Mouse (Mus musculus) myocyte (in vitro differentiated cells): Measurements from ENCODE around the gene Plagl1. TPM values are rescaled to one million over a fixed set of nuclear protein-coding genes. Genes with fewer than 3 reads are reported as not detected.

Source experiments
- H3K27me3 ChIP-seq: one replicate; pipeline ENCODE4 v1.6.1; 2011; ENCODE audit not compliant: control insufficient read depth, insufficient read depth, insufficient read length
- H3K36me3 ChIP-seq: one replicate; pipeline ENCODE4 v1.6.1; 2011; ENCODE audit not compliant: control insufficient read depth, insufficient read depth
- H3K4me2 ChIP-seq: one replicate; pipeline ENCODE4 v1.6.1; 2011; ENCODE audit warnings: low read depth, control low read depth
- H3K4me3 ChIP-seq: one replicate; pipeline ENCODE4 v1.5.1; 2011; ENCODE audit warnings: mild to moderate bottlenecking, control low read depth, moderate library complexity
- H3K79me2 ChIP-seq: one replicate; pipeline ENCODE4 v1.6.1; 2011; ENCODE audit not compliant: control insufficient read depth, insufficient read depth
- H3ac ChIP-seq: one replicate; pipeline ENCODE4 v1.6.1; 2011; ENCODE audit not compliant: control insufficient read depth, insufficient read length
- CEBPB ChIP-seq: IDR thresholded peaks from 2 replicates; pipeline ENCODE4 v1.6.1; 2011; ENCODE audit warnings: mild to moderate bottlenecking, moderate library complexity; ENCODE audit not compliant: poor library complexity, insufficient read depth, severe bottlenecking
- E2F4 ChIP-seq: IDR thresholded peaks from one replicate; pipeline ENCODE4 v1.6.1; 2011; ENCODE audit warnings: mild to moderate bottlenecking, control low read depth, moderate library complexity; ENCODE audit not compliant: insufficient read depth
- MAX ChIP-seq: IDR thresholded peaks from one replicate; pipeline ENCODE4 v1.6.1; 2011; ENCODE audit warnings: low read depth, mild to moderate bottlenecking, control low read depth
- MYOD1 ChIP-seq, 3 experiments: IDR thresholded peaks; one replicate each; pipeline ENCODE4 v1.6.1; 2011; ENCODE audit warnings: control low read depth in 2 of 3, low read depth in 2 of 3, mild to moderate bottlenecking in 2 of 3, moderate library complexity in 1 of 3; ENCODE audit not compliant: insufficient read length in 2 of 3, control insufficient read depth in 1 of 3
- MYOG ChIP-seq, 3 experiments: IDR thresholded peaks; one replicate each; pipeline ENCODE4 v1.6.1; 2011; ENCODE audit warnings: control low read depth in 2 of 3, low read depth in 2 of 3, mild to moderate bottlenecking in 2 of 3; ENCODE audit not compliant: insufficient read length in 2 of 3, control insufficient read depth in 1 of 3, insufficient read depth in 1 of 3
- POLR2A ChIP-seq: IDR thresholded peaks from one replicate; pipeline ENCODE4 v1.6.1; 2011; ENCODE audit warnings: low read depth, mild to moderate bottlenecking, control low read depth, moderate library complexity; ENCODE audit not compliant: insufficient read length
- POLR2AphosphoS2 ChIP-seq: IDR thresholded peaks from one replicate; pipeline ENCODE4 v1.6.1; 2011; ENCODE audit warnings: low read depth, control low read depth; ENCODE audit not compliant: insufficient read length
- REST ChIP-seq: IDR thresholded peaks from one replicate; pipeline ENCODE4 v1.6.1; 2011; ENCODE audit warnings: mild to moderate bottlenecking, control low read depth, moderate library complexity; ENCODE audit not compliant: insufficient read depth, insufficient read length
- SRF ChIP-seq: IDR thresholded peaks from one replicate; pipeline ENCODE4 v1.6.1; 2011; ENCODE audit warnings: low read depth; ENCODE audit not compliant: control insufficient read depth, insufficient read length
- TCF12 ChIP-seq: IDR thresholded peaks from one replicate; pipeline ENCODE4 v1.6.1; 2011; ENCODE audit warnings: mild to moderate bottlenecking, control low read depth; ENCODE audit not compliant: poor library complexity, insufficient read depth, severe bottlenecking
- TCF3 ChIP-seq: IDR thresholded peaks from one replicate; pipeline ENCODE4 v1.6.1; 2011; ENCODE audit warnings: low read depth, control low read depth; ENCODE audit not compliant: insufficient read length
- USF1 ChIP-seq: IDR thresholded peaks from one replicate; pipeline ENCODE4 v1.6.1; 2011; ENCODE audit warnings: low read depth, mild to moderate bottlenecking, control low read depth, moderate library complexity
- polyA plus RNA-seq: library from polyadenylated mRNA; unstranded; fragments of >200 nt; fragmentation: generic; extraction: Trizol; gene quantifications from one replicate; pipeline ENCODE4 v1.2.1, GENCODE M21; 2012; ENCODE audit warnings: missing spikeins

Plagl1 gene
- polyA plus RNA-seq, 1 experiment, result 0.40 TPM

DNA sequence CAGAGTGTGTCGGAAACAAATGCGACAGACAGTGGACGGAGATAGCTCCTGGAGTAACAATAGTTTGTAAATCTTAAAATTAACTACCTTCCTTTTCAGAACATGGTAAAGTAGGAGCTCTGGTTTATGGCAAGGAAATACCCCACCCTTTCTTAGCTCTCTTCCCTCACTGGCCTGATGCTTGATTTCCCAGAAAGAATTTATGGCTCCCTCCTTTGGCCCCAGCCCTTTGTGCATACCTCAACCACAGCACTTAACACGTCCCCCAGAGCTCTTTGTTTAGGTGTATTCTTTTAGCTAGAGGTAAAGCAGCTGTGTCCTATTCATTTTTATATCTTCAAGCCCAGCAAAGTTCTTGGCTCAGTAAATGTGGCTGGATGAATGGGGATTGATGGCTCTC is 48.5 kb downstream of the Plagl1 start:
- no peaks in the 10 kb centered on the region for H3K79me2 ChIP-seq
- H3K4me3 ChIP-seq, result no peak overlapping the region
- TF ChIP-seq CEBPB, result no peak
- no peak overlapping the region for H3K4me2 ChIP-seq
- no peaks in the 10 kb centered on the region for H3K27me3 ChIP-seq
- no peak overlapping the region for H3ac ChIP-seq
- H3K36me3 ChIP-seq, result no peaks in the 10 kb centered on the region

DNA sequence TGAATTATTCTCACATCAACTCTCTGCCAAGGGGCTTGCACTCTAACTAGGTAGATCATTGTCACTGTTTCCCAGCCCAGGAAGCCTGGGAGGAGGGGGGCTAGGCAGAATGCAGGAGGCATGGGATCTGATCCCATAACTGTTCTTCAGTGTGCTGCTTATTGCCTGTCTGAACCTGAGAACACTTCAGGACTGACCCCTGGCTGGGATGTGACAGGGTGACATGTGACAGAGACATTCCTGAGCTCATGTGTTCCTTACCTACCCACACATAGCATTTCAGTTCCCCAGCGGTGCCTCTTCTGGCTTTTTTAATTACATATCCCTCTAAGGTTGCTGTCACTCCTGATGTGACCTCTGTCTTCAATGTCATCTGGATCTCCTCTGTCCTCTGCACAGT is 49.5 kb downstream of the Plagl1 start:
- Histone ChIP-seq H3K36me3 (no peaks in the 10 kb centered on the region), H3ac (no peak overlapping the region), H3K79me2 (no peaks in the 10 kb centered on the region), H3K4me3 (no peak overlapping the region), H3K4me2 (no peak overlapping the region), H3K27me3 (peaks cover 5% of the 10 kb centered on the region)
- TF ChIP-seq MAX (no peak), E2F4 (no peak), POLR2AphosphoS2 (no peak), TCF3 (no peak), POLR2A (no peak), MYOG (IDR thresholded peaks at IDR 0.05; ENCODE audit: control insufficient read depth in 1 of 3, insufficient read depth in 1 of 3, insufficient read length in 2 of 3, low read depth in 2 of 3) (no peak), TCF12 (no peak), MYOD1 (IDR thresholded peaks at IDR 0.05; ENCODE audit: control insufficient read depth in 1 of 3, insufficient read length in 2 of 3, low read depth in 2 of 3) (no peak)

DNA sequence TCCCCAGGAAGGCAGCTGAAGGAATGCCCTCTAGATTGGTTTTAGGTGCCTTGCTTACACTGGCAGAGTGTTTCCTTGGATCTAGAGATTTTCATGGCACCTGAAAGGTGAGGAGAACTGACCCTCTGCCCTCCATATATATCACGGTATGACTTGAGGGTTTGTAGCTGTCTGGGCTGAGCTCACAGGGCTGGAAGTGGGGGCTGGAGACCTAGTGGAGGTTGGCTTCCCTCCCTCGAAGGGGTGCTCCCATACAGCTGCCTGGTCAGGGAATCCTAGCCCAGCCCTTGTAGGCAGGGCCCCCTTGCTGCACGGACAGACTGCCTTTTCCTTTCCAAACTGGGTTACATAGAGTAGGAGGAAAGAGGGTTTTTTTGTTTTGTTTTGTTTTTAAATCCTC is 52.5 kb downstream of the Plagl1 start:
- H3K79me2 ChIP-seq, result no peaks in the 10 kb centered on the region
- no peak overlapping the region for H3K4me3 ChIP-seq
- no peak overlapping the region for H3ac ChIP-seq
- no peaks in the 10 kb centered on the region for H3K36me3 ChIP-seq
- H3K4me2 ChIP-seq, result no peak overlapping the region
- TF ChIP-seq TCF3, result no peak
- no peak for TF ChIP-seq MAX
- TF ChIP-seq MYOG (IDR thresholded peaks at IDR 0.05; ENCODE audit: control insufficient read depth in 1 of 3, insufficient read depth in 1 of 3, insufficient read length in 2 of 3, low read depth in 2 of 3), result no peak
- no peak for TF ChIP-seq USF1
- no peak for TF ChIP-seq CEBPB
- TF ChIP-seq POLR2AphosphoS2, result no peak
- no peak for TF ChIP-seq TCF12
- no peak for TF ChIP-seq REST
- no peak for TF ChIP-seq MYOD1 (IDR thresholded peaks at IDR 0.05; ENCODE audit: control insufficient read depth in 1 of 3, insufficient read length in 2 of 3, low read depth in 2 of 3)
- H3K27me3 ChIP-seq, result peaks cover 5% of the 10 kb centered on the region

DNA sequence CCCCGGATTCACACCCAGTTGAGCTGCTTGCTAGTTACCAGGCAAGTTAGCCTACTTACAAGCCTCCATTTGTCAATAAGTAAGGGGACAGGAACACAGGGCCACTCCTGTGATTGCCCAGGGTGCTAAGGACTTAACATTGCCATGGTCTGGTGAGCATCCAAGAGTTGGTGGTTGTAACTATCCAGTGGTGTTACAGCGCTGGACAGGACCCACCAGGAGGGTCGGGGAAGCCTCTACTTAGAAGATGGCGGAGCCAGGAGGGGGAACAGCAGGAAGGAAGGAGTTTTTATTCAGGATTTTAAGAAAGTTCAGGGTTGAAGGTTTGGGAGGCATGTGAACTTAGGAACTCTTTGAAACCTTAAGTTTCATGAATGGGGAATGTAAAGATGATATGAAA is 53.3 kb downstream of the Plagl1 start:
- Histone ChIP-seq H3ac (no peak overlapping the region), H3K36me3 (no peaks in the 10 kb centered on the region)
- TF ChIP-seq SRF (no peak), TCF3 (no peak), POLR2A (no peak), REST (no peak), TCF12 (no peak), POLR2AphosphoS2 (no peak), MYOD1 (IDR thresholded peaks at IDR 0.05; ENCODE audit: control insufficient read depth in 1 of 3, insufficient read length in 2 of 3, low read depth in 2 of 3) (no peak), CEBPB (no peak), MAX (no peak), E2F4 (no peak), USF1 (no peak), MYOG (IDR thresholded peaks at IDR 0.05; ENCODE audit: control insufficient read depth in 1 of 3, insufficient read depth in 1 of 3, insufficient read length in 2 of 3, low read depth in 2 of 3) (no peak)

DNA sequence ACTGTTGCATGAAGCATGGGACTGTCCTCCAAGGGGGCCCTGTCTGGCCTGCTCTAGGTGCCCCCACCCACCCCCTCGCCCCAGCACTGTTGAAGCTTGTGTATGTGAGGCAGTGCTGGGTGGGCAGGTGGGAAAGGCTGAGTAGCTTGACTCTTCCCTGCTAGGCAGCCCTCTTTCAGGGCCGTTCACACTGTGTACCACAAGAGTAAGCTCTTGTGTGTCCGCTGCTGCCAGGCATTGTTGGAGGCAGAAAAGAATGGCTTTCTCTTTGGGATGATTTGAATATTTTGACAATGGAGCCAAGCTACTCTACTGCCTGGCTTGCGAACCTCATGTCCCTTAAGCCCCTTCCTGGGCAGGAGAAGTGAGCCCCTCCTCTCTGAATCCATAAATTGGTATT is 54.7 kb downstream of the Plagl1 start:
- TF ChIP-seq TCF12, result no peak
- TF ChIP-seq MAX, result no peak
- TF ChIP-seq USF1, result no peak
- TF ChIP-seq E2F4, result no peak
- no peak for TF ChIP-seq REST
- TF ChIP-seq POLR2AphosphoS2, result no peak
- TF ChIP-seq POLR2A, result no peak
- TF ChIP-seq MYOG (IDR thresholded peaks at IDR 0.05; ENCODE audit: control insufficient read depth in 1 of 3, insufficient read depth in 1 of 3, insufficient read length in 2 of 3, low read depth in 2 of 3), result no peak
- TF ChIP-seq MYOD1 (IDR thresholded peaks at IDR 0.05; ENCODE audit: control insufficient read depth in 1 of 3, insufficient read length in 2 of 3, low read depth in 2 of 3), result no peak
- Histone ChIP-seq H3ac (no peak overlapping the region), H3K36me3 (no peaks in the 10 kb centered on the region), H3K4me3 (no peak overlapping the region), H3K79me2 (no peaks in the 10 kb centered on the region), H3K4me2 (no peak overlapping the region), H3K27me3 (peaks cover 5% of the 10 kb centered on the region)

More for the DNA sequence above, 53.3 kb downstream of the Plagl1 start:
- Histone ChIP-seq H3K4me2 (no peak overlapping the region), H3K4me3 (no peak overlapping the region), H3K27me3 (peaks cover 5% of the 10 kb centered on the region), H3K79me2 (no peaks in the 10 kb centered on the region)
